Mouse (Mus musculus) right cerebral cortex, postnatal 14 days (tissue): ENCODE measurements at regions not wholly inside any gene's neighbourhood (a gene's known extent, or its start where the extent isn't known, plus 50 kb on each side); places are given as distances from the start of the nearest gene placed in this dataset.

Source experiments
- DNase-seq: peaks from one replicate; pipeline ENCODE4 v3.0.0; 2022

- no peak for DNase-seq
Measured at GRCm38 (mm10) chr10:17531021-17531420, 192.0 kb upstream of the Cited2 start.

GRCm38 (mm10) chr10:17538944-17539533 is 184.0 kb upstream of the Cited2 start:
- DNase-seq: no peak

- no peak for DNase-seq
Measured at GRCm38 (mm10) chr10:17540404-17541375, 182.3 kb upstream of the Cited2 start.

GRCm38 (mm10) chr10:17542104-17542846 is 180.7 kb upstream of the Cited2 start:
- no peak for DNase-seq

GRCm38 (mm10) chr10:17542847-17543421 is 180.1 kb upstream of the Cited2 start:
- DNase-seq: no peak

- DNase-seq: no peak
Measured at GRCm38 (mm10) chr10:17545291-17545690, 177.7 kb upstream of the Cited2 start.

- DNase-seq: no peak
Measured at GRCm38 (mm10) chr10:17547986-17548385, 175.0 kb upstream of the Cited2 start.

GRCm38 (mm10) chr10:17548629-17549580 is 174.1 kb upstream of the Cited2 start:
- no peak for DNase-seq

GRCm38 (mm10) chr10:17549711-17550637 is 173.0 kb upstream of the Cited2 start:
- DNase-seq: no peak

- DNase-seq: no peak
Measured at GRCm38 (mm10) chr10:17550638-17551013, 172.4 kb upstream of the Cited2 start.

- DNase-seq: no peak
Measured at GRCm38 (mm10) chr10:17551869-17552268, 171.1 kb upstream of the Cited2 start.

- no peak for DNase-seq
Measured at GRCm38 (mm10) chr10:17552277-17552676, 170.7 kb upstream of the Cited2 start.

- no peak for DNase-seq
Measured at GRCm38 (mm10) chr10:17556391-17556790, 166.6 kb upstream of the Cited2 start.

- DNase-seq: no peak
Measured at GRCm38 (mm10) chr10:17559370-17559955, 163.6 kb upstream of the Cited2 start.

GRCm38 (mm10) chr10:17559980-17560379 is 163.0 kb upstream of the Cited2 start:
- no peak for DNase-seq

GRCm38 (mm10) chr10:17561466-17561865 is 161.6 kb upstream of the Cited2 start:
- no peak for DNase-seq

GRCm38 (mm10) chr10:17561977-17562376 is 161.0 kb upstream of the Cited2 start:
- DNase-seq: no peak

- DNase-seq: no peak
Measured at GRCm38 (mm10) chr10:17562410-17563350, 160.3 kb upstream of the Cited2 start.

- no peak for DNase-seq
Measured at GRCm38 (mm10) chr10:17563351-17563749, 159.7 kb upstream of the Cited2 start.
